Mouse (Mus musculus): Measurements from ENCODE around the gene Arl3. TPM values are rescaled to one million over a fixed set of nuclear protein-coding genes. Genes with fewer than 3 reads are reported as not detected.
A peak's percentile ranks its signal among the peaks of the same experiment; 100 is the strongest.

The Arl3 gene
- polyA plus RNA-seq, 1 experiment: 36.9 TPM

DNA sequence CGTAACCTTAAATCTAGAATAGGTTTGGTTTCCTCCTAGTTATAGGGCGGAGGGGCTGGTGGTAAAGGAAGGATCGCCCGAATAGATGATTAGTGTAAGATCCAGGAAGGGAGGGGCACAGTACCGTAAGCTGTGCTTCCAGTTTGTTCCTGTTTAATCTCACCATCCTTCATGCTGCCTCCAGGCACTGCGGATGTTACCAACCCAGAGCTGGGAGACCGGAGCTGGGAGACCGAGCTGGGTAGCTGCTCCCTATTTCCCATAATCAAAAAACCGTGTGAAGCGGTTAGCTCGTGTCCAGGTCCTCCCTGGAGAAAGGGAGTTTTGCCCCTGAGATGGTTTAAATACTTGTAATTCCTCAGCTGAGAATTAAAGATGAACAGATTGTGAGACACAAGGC is 43.4 kb upstream of the Arl3 start:
- no peak for TF ChIP-seq CTCF (IDR thresholded peaks at IDR 0.05; ENCODE audit: low read depth, low read length)
- TF ChIP-seq POLR2A (IDR thresholded peaks at IDR 0.05; ENCODE audit: borderline replicate concordance, low read depth, low read length): no peak
- Histone ChIP-seq H3K27ac (ENCODE audit: insufficient read depth, low read depth, low read length) (no peak overlapping the region), H3K4me3 (ENCODE audit: insufficient read depth, low read length) (no peak overlapping the region), H3K4me1 (ENCODE audit: control insufficient read depth, insufficient read depth, low read length) (peaks cover 51% of the 10 kb centered on the region)

DNA sequence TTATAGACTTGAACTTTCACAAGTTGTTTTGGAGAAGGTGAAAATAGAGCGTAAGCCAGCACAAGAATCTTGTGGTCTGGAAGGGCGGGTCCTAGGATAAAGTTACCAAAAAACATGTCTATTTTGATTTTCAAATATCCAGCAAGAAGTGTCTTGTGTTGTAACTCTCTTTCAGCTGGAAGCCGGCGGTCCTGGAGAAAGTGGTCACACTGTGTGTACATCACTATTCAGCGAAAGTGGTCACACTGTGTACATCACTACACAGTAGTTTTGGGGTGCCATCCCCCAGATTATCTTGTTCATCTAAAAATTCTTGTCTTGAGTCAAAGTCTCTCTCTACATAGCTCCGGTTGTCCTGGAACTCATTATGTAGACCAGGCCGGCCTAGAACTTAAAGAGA is 35.2 kb upstream of the Arl3 start:
- Histone ChIP-seq H3K4me1 (ENCODE audit: control insufficient read depth, insufficient read depth, low read length) (peaks cover 16% of the 10 kb centered on the region), H3K4me3 (ENCODE audit: insufficient read depth, low read length) (no peak overlapping the region), H3K27ac (ENCODE audit: insufficient read depth, low read depth, low read length) (no peak overlapping the region)
- TF ChIP-seq CTCF (IDR thresholded peaks at IDR 0.05; ENCODE audit: low read depth, low read length): no peak
- TF ChIP-seq POLR2A (IDR thresholded peaks at IDR 0.05; ENCODE audit: borderline replicate concordance, low read depth, low read length): no peak

DNA sequence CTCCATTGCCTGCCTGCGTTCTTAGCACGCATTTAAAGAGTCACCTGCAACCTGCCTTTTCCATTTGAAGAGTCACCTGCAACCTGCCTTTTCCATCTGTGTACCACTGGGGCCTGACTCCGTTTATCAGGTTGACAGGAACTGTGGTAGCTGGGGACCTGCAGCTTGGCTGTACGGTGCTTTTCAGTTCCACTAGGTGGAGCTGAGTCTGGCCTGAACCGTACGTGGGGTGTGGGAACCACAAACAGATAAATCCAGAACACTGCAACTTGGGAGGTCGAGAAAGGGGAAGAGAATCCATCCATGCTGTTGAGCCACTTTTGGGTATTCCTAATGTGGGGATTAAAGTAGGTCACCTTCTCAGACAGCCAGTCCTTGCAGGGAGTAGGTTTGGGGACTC is 34.4 kb upstream of the Arl3 start:
- Histone ChIP-seq H3K4me3 (ENCODE audit: insufficient read depth, low read length) (no peak overlapping the region), H3K27ac (ENCODE audit: insufficient read depth, low read depth, low read length) (no peak overlapping the region), H3K4me1 (ENCODE audit: control insufficient read depth, insufficient read depth, low read length) (peaks cover 18% of the 10 kb centered on the region)
- TF ChIP-seq CTCF (IDR thresholded peaks at IDR 0.05; ENCODE audit: low read depth, low read length) (no peak), POLR2A (IDR thresholded peaks at IDR 0.05; ENCODE audit: borderline replicate concordance, low read depth, low read length) (no peak)

DNA sequence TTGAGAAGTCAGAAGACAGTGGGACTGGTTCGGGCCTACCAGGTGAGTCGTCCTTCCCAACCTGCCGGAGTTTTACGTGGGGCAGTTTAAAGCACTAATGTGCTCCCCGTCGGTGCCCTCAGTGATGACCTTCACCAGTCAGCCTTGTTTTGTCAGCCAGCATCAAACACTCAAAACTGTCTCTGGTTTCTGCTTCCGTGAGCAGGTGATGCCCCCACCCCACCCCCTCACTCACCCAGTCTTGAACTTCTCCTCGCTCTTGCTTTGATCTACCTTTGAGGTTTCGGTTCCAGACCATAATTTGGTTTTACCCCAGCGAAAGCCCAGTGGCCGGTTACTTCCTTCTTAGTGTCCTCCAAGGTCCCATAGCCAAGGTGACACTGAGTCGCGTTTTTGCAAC is 33.7 kb upstream of the Arl3 start:
- TF ChIP-seq POLR2A (IDR thresholded peaks at IDR 0.05; ENCODE audit: borderline replicate concordance, low read depth, low read length): no peak
- TF ChIP-seq CTCF (IDR thresholded peaks at IDR 0.05; ENCODE audit: low read depth, low read length): no peak
- peaks cover 19% of the 10 kb centered on the region for H3K4me1 ChIP-seq (ENCODE audit: control insufficient read depth, insufficient read depth, low read length)
- no peak overlapping the region for H3K4me3 ChIP-seq (ENCODE audit: insufficient read depth, low read length)
- H3K27ac ChIP-seq (ENCODE audit: insufficient read depth, low read depth, low read length): no peak overlapping the region

DNA sequence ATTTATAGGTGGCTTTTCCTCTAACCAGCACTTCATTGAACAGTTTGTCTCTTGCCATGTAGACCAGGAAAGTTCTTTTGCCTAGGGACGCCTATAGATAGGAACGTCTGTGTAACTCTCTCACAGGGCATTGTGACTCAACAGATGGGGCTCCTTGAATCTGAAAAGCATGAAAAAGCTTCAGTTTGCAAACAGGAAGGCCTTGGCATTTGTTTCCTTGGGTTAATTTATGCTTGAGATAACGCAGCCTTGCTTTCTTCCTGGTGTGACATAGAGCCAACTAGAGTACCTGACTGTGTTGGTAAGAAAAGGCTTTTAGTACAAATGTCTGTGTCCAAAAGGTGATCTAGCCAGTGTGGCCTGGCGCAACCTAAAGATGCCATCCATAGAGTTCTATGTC is 29.4 kb upstream of the Arl3 start:
- TF ChIP-seq POLR2A (IDR thresholded peaks at IDR 0.05; ENCODE audit: borderline replicate concordance, low read depth, low read length) (no peak), CTCF (IDR thresholded peaks at IDR 0.05; ENCODE audit: low read depth, low read length) (no peak)
- no peak overlapping the region for H3K4me3 ChIP-seq (ENCODE audit: insufficient read depth, low read length)
- peaks cover 22% of the 10 kb centered on the region for H3K4me1 ChIP-seq (ENCODE audit: control insufficient read depth, insufficient read depth, low read length)
- no peak overlapping the region for H3K27ac ChIP-seq (ENCODE audit: insufficient read depth, low read depth, low read length)

DNA sequence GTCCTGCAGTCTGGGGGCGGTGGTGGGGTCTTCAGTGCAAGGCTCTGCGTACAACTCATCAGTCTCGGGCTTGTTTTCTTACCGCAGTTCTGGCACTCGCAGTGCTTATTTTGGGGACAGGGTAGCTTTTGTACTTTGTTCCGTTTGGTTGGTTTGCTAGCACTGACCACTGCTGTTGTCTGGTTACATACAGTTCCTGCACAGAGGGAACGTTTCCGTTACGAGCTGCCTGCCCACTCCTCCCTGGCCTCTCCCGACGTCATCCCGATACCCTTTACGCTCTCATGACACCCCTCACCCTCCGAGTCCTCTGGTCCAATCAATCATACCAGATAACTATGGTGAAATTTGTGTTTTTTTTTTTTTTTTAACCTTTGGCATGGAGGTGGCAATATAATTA is 28.5 kb upstream of the Arl3 start:
- H3K4me3 ChIP-seq (ENCODE audit: insufficient read depth, low read length): no peak overlapping the region
- H3K4me1 ChIP-seq (ENCODE audit: control insufficient read depth, insufficient read depth, low read length): peaks cover 22% of the 10 kb centered on the region
- no peak overlapping the region for H3K27ac ChIP-seq (ENCODE audit: insufficient read depth, low read depth, low read length)
- no peak for TF ChIP-seq CTCF (IDR thresholded peaks at IDR 0.05; ENCODE audit: low read depth, low read length)
- no peak for TF ChIP-seq POLR2A (IDR thresholded peaks at IDR 0.05; ENCODE audit: borderline replicate concordance, low read depth, low read length)

DNA sequence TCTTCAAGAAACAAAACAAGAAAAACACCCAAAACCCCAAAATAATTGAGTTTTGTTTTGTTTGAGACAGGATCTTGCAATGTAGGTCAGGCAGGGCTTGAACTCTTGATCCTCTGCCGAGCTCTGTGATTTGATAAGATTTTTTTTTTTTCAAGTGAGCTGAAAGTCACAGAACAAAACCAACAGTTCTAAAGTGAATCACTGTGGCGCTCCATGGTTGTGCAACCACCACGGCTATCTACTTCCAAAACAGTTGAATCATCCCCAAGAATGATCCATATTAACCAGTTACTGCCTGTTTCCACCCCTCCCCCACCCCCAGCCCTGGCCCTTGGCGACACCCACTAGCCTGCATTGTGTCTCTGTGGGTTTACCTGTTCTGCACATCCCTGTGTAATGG is 27.4 kb upstream of the Arl3 start:
- peak overlapping the region; percentile 84 for H3K4me3 ChIP-seq (ENCODE audit: insufficient read depth, low read length)
- H3K4me1 ChIP-seq (ENCODE audit: control insufficient read depth, insufficient read depth, low read length): peaks cover 22% of the 10 kb centered on the region
- H3K27ac ChIP-seq (ENCODE audit: insufficient read depth, low read depth, low read length): no peak overlapping the region
- TF ChIP-seq CTCF (IDR thresholded peaks at IDR 0.05; ENCODE audit: low read depth, low read length) (no peak), POLR2A (IDR thresholded peaks at IDR 0.05; ENCODE audit: borderline replicate concordance, low read depth, low read length) (no peak)

DNA sequence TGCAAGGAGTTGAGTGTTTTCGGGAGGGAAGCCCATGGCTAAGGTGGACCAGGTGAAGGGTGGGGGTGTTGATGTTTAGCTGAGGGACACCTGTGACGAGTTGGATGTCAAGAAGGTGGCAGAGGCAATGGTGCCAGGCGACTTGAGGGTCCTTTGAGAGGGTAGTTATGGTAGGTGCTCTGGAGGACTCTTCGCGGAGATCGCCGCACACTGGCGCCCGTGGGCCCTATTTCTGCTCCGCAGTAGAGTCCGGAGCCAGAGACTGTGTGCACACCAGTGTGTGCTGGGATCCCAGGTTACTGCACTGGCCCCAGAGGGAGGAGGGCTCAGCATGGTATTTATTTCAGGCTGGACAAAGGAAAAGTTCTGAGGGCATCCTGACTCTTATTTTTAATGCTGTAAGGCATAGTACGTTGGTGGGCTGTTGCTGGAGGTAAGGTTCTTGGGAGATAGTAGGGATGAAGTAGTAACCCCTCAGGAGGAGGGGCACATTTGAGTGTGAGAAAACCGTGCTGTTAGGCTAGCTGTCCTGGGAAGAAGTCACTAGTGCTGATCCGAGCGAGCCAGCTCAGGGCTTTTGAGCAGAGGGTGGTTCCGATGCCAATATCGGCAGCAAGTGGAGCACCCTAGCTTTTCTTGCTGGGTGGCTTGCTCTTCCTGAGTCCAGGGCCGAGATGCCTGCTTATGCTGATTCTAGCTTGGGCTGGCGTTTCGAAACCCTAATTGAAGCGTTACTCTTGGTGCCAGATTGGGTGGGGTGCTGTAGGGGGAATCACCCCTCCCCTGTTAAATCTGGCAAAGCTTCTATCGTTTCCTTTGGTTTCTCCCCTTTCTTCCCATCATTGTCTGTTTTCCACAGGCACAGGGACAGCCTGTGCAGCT is 26.6 kb upstream of the Arl3 start:
- peak overlapping the region; percentile 45 for H3K27ac ChIP-seq (ENCODE audit: insufficient read depth, low read depth, low read length)

DNA sequence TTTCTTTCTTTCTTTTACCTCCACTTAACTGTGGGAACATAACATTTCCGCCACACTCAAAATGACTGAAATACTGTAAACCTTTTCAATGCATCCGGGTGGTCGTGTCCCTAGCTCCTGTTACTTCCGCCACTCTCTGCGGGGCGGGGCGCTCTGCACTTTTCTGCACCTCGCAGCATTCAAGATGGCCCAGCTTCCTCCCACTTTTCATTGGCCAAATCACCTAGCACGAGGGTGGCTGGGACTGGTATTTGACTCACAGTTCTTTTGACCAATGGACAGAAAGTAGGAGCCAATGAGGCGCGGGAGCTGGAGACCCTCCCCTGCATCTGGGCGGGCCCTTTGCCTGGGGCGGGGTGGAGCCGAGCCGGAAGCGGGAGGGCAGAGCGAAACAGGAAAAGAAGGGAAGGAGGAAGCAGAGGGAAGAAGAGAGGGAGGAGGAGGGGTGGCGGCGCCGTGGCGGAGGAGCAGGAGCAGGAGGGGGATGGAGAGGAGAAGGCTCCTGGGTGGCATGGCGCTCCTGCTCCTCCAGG is 25.8 kb upstream of the Arl3 start, which contains the start of gene Wbp1l:
Gene Wbp1l (plus strand): TSS at position 365 of the 533 bp plus-strand sequence.
- Histone ChIP-seq H3K27ac (ENCODE audit: insufficient read depth, low read depth, low read length) (peak within 1 kb of the TSS; percentile 45), H3K4me1 (ENCODE audit: control insufficient read depth, insufficient read depth, low read length) (peaks cover 22% of the 10 kb centered on the region), H3K4me3 (ENCODE audit: insufficient read depth, low read length) (peak within 1 kb of the TSS; percentile 84)
- TF ChIP-seq POLR2A (IDR thresholded peaks at IDR 0.05; ENCODE audit: borderline replicate concordance, low read depth, low read length): no peak
- no peak for TF ChIP-seq CTCF (IDR thresholded peaks at IDR 0.05; ENCODE audit: low read depth, low read length)

More for the DNA sequence above, 26.6 kb upstream of the Arl3 start:
- Histone ChIP-seq H3K4me3 (ENCODE audit: insufficient read depth, low read length) (peak overlapping the region; percentile 84), H3K4me1 (ENCODE audit: control insufficient read depth, insufficient read depth, low read length) (peaks cover 22% of the 10 kb centered on the region)
- TF ChIP-seq POLR2A (IDR thresholded peaks at IDR 0.05; ENCODE audit: borderline replicate concordance, low read depth, low read length) (no peak), CTCF (IDR thresholded peaks at IDR 0.05; ENCODE audit: low read depth, low read length) (no peak)

DNA sequence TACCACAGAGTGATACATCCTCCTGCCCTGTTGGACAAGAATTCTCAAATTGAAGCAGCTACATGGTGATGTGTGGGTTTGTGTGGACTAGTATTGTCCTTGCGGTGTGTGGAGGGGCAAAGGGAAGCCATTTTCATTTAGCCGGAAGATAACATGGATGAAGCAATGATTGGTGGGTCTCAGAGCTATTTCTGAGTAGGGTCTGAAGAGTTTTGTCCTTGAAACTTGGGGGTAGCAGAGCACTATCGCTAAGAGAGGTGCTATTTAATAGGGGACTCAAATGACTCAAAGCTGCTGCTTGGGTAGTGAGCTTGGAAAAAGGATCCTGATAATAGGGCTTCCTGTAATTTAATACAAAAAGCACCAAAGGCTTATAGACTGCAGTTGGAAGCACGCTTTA is 25.2 kb upstream of the Arl3 start:
- peaks cover 22% of the 10 kb centered on the region for H3K4me1 ChIP-seq (ENCODE audit: control insufficient read depth, insufficient read depth, low read length)
- no peak overlapping the region for H3K4me3 ChIP-seq (ENCODE audit: insufficient read depth, low read length)
- TF ChIP-seq CTCF (IDR thresholded peaks at IDR 0.05; ENCODE audit: low read depth, low read length) (no peak), POLR2A (IDR thresholded peaks at IDR 0.05; ENCODE audit: borderline replicate concordance, low read depth, low read length) (no peak)
- H3K27ac ChIP-seq (ENCODE audit: insufficient read depth, low read depth, low read length): no peak overlapping the region
